Mouse (Mus musculus) urinary bladder, postnatal 36 days (tissue): Measurements from ENCODE around the gene Alox5.

ENCODE experiments used
- DNase-seq, 2 experiments: peaks; one replicate each; pipeline ENCODE4 v3.0.0; 2022; ENCODE audit warnings: low spot score in 2 of 2, mixed read lengths in 1 of 2

Gene Alox5

GRCm38 (mm10) chr6:116417518-116418315, 43.3 kb downstream of the Alox5 start:
- no peak for DNase-seq

- DNase-seq: no peak
Measured at GRCm38 (mm10) chr6:116416000-116416552, 44.9 kb downstream of the Alox5 start.

DNA sequence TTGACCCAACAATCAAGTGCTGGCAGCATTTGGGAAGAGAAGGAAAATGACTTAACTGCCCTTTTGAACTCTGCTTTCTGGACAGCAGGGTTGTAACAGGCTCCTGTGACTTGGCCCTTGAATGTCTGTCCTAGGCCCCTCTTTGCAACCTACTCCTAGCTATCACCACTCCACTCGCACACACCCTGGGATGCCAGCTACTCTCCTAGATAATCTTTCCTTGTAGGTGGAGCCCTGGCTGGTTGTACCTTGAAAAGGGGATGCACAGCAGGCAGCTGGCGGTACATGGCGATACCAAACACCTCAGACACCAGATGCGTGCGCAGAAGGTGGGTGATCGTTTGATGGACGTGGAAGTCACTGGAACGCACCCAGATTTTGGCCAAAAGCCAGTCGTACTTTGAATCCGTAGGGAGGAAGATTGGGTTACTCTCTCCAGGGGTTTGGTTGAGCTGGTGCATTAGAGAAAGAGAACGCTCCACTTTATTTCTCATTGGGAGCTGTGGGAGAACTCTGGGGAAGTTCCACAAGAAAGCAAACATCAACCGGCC, 45.8 kb downstream of the Alox5 start:
- no peak for DNase-seq

DNA sequence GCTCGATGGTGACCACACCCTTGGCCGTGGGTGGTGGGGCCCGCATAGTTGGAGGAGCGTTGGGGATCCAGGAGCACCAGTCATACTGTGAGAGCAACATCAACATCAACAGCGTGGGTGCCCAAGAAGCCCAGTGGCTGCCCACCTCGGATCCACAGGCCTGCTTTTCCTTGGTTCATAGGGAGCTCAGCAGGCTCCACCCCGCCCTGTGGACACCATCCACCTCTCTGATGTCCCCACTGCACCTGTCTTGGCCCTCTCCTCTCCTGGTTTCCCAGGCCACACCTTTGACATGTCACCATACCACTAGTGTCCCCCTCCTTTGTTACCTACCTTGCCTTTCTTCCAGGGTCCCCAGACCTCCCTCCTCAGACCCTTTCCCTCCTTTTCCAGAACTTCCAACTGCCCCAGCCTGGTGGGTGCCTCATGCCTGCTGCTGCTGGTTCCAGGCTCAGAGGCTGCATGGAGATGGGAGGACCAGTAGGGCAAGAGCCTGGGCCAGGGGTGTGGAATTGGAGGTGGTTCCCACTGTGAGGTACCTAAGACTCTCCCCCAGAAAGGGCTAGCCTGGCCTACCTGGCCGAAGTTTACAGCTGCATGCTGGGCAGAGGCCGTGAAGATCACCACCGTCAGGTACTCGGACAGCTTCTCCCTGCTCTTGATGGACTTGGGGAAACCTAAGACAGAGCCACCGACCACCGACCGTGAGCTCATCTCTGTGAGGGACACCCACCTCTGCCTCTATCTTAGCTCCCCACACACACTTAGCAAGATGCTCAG, 48.2 kb downstream of the Alox5 start:
- DNase-seq: no peak

DNA sequence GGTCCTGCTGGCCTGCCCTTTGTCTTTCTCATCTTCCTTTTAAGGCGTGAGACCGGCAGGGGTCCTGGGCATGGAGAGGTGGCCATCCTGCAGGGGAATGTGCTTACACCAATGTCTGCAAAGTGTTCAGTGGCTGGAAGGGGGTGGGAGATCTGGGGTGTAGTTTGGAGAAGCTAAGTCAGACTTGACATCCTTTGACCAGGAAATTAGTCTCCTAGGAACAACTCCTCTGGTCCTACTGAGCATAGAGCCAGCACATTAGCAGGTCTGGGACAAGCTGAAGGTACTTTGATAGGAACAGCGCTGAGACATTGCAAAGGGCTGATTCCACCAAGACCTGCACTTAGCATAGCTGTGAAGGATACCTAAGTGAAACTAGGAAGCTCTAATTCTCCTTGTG, 49.3 kb downstream of the Alox5 start:
- no peak for DNase-seq

DNA sequence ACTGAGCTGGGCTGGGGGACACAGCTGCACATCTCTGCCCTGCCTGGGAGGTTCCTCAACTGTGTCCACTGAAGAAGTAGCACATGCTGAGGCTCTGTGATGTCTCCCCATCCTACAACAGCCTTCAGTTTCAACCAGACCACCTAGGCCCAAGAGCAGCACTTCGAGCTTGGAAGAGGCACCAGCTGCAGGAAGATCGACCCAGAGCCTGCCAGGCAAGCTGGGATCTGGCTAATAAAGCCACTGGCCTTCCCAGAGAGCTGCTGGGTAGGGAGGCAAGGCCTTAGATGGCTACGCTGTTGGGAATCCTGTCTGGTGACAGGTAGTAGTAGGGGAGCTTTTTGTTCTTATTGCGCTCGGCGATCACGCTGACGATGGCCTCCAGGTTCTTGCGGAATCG, 50.5 kb downstream of the Alox5 start:
- no peak for DNase-seq

GRCm38 (mm10) chr6:116407956-116408657, 52.9 kb downstream of the Alox5 start:
- no peak for DNase-seq

DNA sequence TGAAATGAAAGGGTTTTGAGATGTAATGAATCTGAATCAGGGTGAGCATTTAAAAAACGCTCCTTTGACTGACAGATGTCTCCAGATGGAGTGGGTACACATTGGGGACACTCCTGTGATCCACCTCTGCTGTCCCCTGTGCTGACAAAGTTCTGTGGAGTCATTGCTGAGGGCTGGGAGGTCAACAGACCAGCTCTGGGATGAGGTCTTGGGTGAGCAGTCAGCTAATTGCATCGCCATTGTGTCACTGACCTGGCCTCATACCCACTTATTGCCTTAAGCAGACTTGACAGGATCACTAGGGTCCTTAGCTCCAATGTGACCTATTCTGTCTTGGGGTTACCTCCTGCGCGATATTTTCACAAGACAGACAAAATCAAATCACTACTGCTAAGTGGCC, 53.8 kb downstream of the Alox5 start:
- DNase-seq: no peak

DNA sequence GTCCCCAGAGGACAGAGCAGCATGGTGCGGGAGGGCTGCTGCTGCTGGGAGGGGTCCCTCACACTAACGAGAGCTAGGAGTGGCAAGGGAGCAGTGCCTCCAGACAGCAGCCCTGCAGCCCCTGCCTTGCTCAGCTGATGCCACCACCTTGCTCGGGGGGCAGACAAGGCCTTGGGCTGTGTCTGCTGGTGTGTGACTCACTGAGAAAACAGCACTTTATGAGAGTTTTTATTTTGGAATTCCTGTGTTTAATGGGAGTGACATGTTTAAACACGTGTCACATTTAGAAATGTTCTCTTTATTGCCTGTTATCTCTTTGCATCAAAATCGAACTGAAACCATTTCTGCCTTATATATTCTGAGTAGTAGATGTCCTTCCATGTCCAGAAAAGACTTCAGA, 54.3 kb downstream of the Alox5 start:
- DNase-seq: no peak

DNA sequence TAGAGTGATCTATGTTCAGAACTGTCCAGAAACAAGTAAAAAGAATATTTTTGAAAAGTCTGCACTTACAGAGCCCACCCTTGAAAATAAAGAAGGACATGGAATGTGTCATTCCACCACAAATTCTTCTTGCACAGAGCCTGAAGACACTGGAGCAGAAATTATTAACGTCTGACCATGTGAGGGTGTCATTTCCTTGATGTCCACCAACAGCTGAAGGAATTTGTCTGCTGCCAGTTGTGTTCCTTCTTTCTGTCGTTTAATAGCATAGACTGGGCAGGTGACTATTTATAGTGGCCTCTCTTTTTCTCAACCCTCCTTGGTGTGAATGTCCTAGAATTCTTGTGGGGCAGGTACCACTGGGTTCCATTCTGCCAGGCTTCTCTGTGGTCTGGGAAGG, 54.8 kb downstream of the Alox5 start:
- DNase-seq: no peak

DNA sequence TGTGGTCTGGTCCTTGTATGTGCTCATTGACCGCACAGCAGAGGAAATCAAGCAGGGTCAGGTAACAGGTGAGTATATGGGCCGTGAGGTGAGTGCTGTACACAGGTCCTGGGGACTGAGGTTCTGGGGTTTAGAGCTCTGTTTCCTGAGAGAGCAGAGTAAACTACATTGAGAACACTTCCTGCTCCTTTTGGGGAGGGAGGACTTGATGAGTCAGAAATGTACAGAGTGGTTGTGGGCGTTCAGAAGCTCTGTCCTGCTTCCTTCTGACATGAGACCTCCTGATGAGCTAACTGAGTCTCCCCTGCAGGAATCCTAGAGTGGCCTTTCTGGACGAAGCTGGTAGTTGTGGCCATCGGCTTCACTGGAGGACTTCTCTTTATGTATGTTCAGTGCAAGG, 55.3 kb downstream of the Alox5 start:
- no peak for DNase-seq

- no peak for DNase-seq
Measured at GRCm38 (mm10) chr6:116405243-116405642, 55.7 kb downstream of the Alox5 start.

- no peak for DNase-seq
Measured at GRCm38 (mm10) chr6:116402426-116402825, 58.6 kb downstream of the Alox5 start.

GRCm38 (mm10) chr6:116401746-116402423, 59.1 kb downstream of the Alox5 start:
- no peak for DNase-seq

- no peak for DNase-seq
Measured at GRCm38 (mm10) chr6:116398136-116398535, 62.8 kb downstream of the Alox5 start.

DNA sequence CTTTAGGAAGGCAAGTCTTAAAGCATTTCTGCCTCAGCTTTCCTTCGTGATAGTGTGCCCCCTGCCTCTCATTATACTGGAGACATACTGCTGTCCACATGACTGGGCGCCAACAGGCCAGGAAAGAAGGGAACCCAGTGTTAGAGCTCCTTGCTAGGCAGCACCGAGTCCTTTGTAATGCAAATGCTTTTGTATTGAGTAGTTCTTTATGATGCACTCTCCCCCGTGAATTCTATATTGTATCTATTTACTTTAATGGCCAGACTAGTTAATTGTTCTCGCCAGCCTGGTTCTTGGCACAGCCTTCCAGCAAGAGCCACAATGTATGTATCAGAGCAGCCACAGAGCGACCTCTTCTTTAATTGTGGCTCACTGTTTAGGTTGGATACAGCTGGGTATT, 63.4 kb downstream of the Alox5 start:
- DNase-seq: no peak

- no peak for DNase-seq
Measured at GRCm38 (mm10) chr6:116394916-116395648, 65.9 kb downstream of the Alox5 start.

DNA sequence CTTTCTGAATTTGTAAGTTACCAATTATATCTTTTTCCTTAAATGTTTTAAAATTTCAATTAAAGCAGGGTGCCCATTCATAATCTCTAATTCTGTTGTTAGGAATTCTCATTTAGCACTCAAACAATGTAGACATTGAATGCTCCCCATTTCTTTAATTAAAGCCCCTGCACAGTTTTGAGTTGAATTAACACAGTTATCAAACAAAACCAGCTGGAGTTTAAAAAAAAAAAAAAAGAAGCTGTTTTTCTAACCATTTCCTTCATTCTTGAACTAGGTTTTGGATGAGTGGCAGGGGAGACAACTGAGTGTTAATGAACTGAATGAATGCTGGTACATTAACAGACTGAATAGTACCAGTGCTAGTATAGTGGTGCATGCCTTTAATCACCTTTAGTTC, 71.5 kb downstream of the Alox5 start:
- DNase-seq: no peak

GRCm38 (mm10) chr6:116388068-116388467, 72.9 kb downstream of the Alox5 start:
- no peak for DNase-seq

DNA sequence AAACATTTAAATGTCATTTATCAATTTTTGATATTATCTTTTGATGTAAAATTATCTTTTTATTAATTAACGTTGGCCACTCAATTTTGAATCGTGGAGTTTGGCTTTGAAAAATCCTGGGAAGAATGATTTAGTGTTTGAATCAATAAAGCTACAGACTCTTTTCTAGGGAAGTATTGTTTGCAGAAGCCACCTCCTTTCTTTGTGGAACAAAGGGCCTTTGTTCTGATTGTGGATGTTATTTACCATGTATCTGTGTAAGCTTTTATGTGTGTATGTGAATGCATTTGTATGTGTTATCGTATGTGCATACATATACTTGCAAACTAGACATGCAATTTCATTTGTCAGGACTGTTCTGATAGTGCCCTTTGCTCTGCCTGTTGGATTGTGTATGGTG, 74.5 kb downstream of the Alox5 start:
- DNase-seq: no peak

DNA sequence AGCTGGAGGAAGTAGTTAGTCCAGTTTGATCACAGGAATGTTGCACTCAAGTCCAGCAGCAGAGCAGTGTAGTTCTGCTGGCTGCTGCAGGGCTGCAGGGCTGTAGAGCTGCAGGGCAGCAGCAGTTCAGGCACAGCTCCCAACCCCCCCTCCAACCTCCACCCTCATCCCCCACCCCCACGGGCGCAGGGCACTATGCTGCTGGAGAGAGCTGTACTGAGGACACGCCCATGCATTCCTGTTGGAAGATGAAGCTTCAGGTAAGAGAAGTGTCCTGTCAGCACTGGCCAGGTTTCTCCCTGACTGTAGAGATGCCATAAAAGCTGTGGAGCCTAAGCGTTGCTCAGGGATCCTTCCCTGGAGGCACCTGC, 74.9 kb downstream of the Alox5 start:
- no peak for DNase-seq
